Mouse (Mus musculus): Measurements from ENCODE around the gene Gm10272. TPM values are rescaled to one million over a fixed set of nuclear protein-coding genes. Genes with fewer than 3 reads are reported as not detected.

Gene Gm10272
- total and polyA plus RNA-seq, 3 experiments: not detected

GRCm38 (mm10) chr10:77753448-77753847, 47.0 kb downstream of the Gm10272 start:
- H3K4me3 ChIP-seq: no peak overlapping the region
- H3K9ac ChIP-seq (ENCODE audit: low read depth, low read length): no peak overlapping the region
- TF ChIP-seq CTCF (IDR thresholded peaks at IDR 0.05) (peak; percentile 31), EP300 (IDR thresholded peaks at IDR 0.05; ENCODE audit: insufficient read depth, low read depth, low read length) (no peak)
- no peak overlapping the region for H3K27ac ChIP-seq
- no peak for DNase-seq
- H3K36me3 ChIP-seq (ENCODE audit: control insufficient read depth, insufficient read depth, low read length): no peaks in the 10 kb centered on the region
- no peaks in the 10 kb centered on the region for H3K27me3 ChIP-seq (ENCODE audit: control insufficient read depth, insufficient read depth, low read length)
- no peaks in the 10 kb centered on the region for H3K4me1 ChIP-seq (ENCODE audit: control insufficient read depth, insufficient read depth, low read length)
- H3K79me2 ChIP-seq (replicated peaks; ENCODE audit: control insufficient read depth, insufficient read depth, low read length): no peaks in the 10 kb centered on the region
- intact Hi-C loops (cut with DNase I): no loop called here

Other genes with a start within 250 kb of the Gm10272 start
- gene Fam207a, start 190.8 kb upstream of the Gm10272 start, total RNA-seq (2021): 10 to 100 TPM in 1 of 2 experiments, 1 to 10 TPM in 1; 8.2 to 10.3 TPM
- gene Fam207a, start 190.8 kb upstream of the Gm10272 start, polyA plus RNA-seq (2012; rRNA removed): 10.4 and 11.1 TPM in 2 replicates
- gene Itgb2, start 176.4 kb upstream of the Gm10272 start, total RNA-seq (2021): 10 to 100 TPM in 1 of 2 experiments, 1 to 10 TPM in 1; 7.1 to 11.2 TPM
- gene Itgb2, start 176.4 kb upstream of the Gm10272 start, polyA plus RNA-seq (2012; rRNA removed): 6.0 and 11.6 TPM in 2 replicates
- gene Pttg1ip, start 124.9 kb upstream of the Gm10272 start, total RNA-seq (2021): 100 to 1,000 TPM; 131 to 132 TPM
- gene Pttg1ip, start 124.9 kb upstream of the Gm10272 start, polyA plus RNA-seq (2012; rRNA removed): 119 and 168 TPM in 2 replicates
- 10 to 100 TPM; 66.4 to 67.8 TPM for gene Sumo3, start 100.5 kb upstream of the Gm10272 start, total RNA-seq (2021)
- gene Sumo3, start 100.5 kb upstream of the Gm10272 start, polyA plus RNA-seq (2012; rRNA removed): 122 and 167 TPM in 2 replicates
- gene Gm49325, start 100.4 kb upstream of the Gm10272 start, total RNA-seq (2021): 10 to 100 TPM; 15.5 to 15.8 TPM
- gene Gm49325, start 100.4 kb upstream of the Gm10272 start, polyA plus RNA-seq (2012; rRNA removed): not detected in 2 replicates
- 10 to 100 TPM; 74.6 to 80.9 TPM for gene Ube2g2, start 84.4 kb upstream of the Gm10272 start, total RNA-seq (2021)
- gene Ube2g2, start 84.4 kb upstream of the Gm10272 start, polyA plus RNA-seq (2012; rRNA removed): 53.5 and 69.7 TPM in 2 replicates
- not detected for gene Tspear, start 20.1 kb upstream of the Gm10272 start, total RNA-seq (2021)
- gene Tspear, start 20.1 kb upstream of the Gm10272 start, polyA plus RNA-seq (2012; rRNA removed): not detected in 2 replicates
- not detected for gene Gm19402, start 15.9 kb upstream of the Gm10272 start, total RNA-seq (2021)
- gene Gm19402, start 15.9 kb upstream of the Gm10272 start, polyA plus RNA-seq (2012; rRNA removed): not detected in 2 replicates
- gene Gm9508, start 9.4 kb upstream of the Gm10272 start, total RNA-seq (2021): not detected
- not detected in 2 replicates for gene Gm9508, start 9.4 kb upstream of the Gm10272 start, polyA plus RNA-seq (2012; rRNA removed)
- not detected for gene Gm10024, start 4.8 kb downstream of the Gm10272 start, total RNA-seq (2021)
- gene Gm10024, start 4.8 kb downstream of the Gm10272 start, polyA plus RNA-seq (2012; rRNA removed): not detected in 2 replicates
- not detected for gene Gm10142, start 9.2 kb downstream of the Gm10272 start, total RNA-seq (2021)
- gene Gm10142, start 9.2 kb downstream of the Gm10272 start, polyA plus RNA-seq (2012; rRNA removed): not detected in 2 replicates
- not detected for gene Krtap12-1, start 14.0 kb downstream of the Gm10272 start, total RNA-seq (2021)
- not detected in 2 replicates for gene Krtap12-1, start 14.0 kb downstream of the Gm10272 start, polyA plus RNA-seq (2012; rRNA removed)
- gene Gm10100, start 19.9 kb downstream of the Gm10272 start, total RNA-seq (2021): not detected
- not detected in 2 replicates for gene Gm10100, start 19.9 kb downstream of the Gm10272 start, polyA plus RNA-seq (2012; rRNA removed)
- gene Gm18596, start 36.0 kb downstream of the Gm10272 start, total RNA-seq (2021): not detected
- not detected in 2 replicates for gene Gm18596, start 36.0 kb downstream of the Gm10272 start, polyA plus RNA-seq (2012; rRNA removed)
- not detected for gene Gm9736, start 44.7 kb downstream of the Gm10272 start, total RNA-seq (2021)
- gene Gm9736, start 44.7 kb downstream of the Gm10272 start, polyA plus RNA-seq (2012; rRNA removed): not detected in 2 replicates
- gene Gm3233, start 53.1 kb downstream of the Gm10272 start, total RNA-seq (2021): not detected
- not detected in 2 replicates for gene Gm3233, start 53.1 kb downstream of the Gm10272 start, polyA plus RNA-seq (2012; rRNA removed)
- not detected for gene Gm3238, start 64.7 kb downstream of the Gm10272 start, total RNA-seq (2021)
- gene Gm3238, start 64.7 kb downstream of the Gm10272 start, polyA plus RNA-seq (2012; rRNA removed): not detected in 2 replicates
- not detected for gene Gm7138, start 70.3 kb downstream of the Gm10272 start, total RNA-seq (2021)
- not detected in 2 replicates for gene Gm7138, start 70.3 kb downstream of the Gm10272 start, polyA plus RNA-seq (2012; rRNA removed)
- not detected for gene Gm3250, start 75.9 kb downstream of the Gm10272 start, total RNA-seq (2021)
- not detected in 2 replicates for gene Gm3250, start 75.9 kb downstream of the Gm10272 start, polyA plus RNA-seq (2012; rRNA removed)
- not detected for gene Gm7137, start 81.6 kb downstream of the Gm10272 start, total RNA-seq (2021)
- not detected in 2 replicates for gene Gm7137, start 81.6 kb downstream of the Gm10272 start, polyA plus RNA-seq (2012; rRNA removed)
- not detected for gene Gm9639, start 88.5 kb downstream of the Gm10272 start, total RNA-seq (2021)
- not detected in 2 replicates for gene Gm9639, start 88.5 kb downstream of the Gm10272 start, polyA plus RNA-seq (2012; rRNA removed)
- gene Gm19668, start 92.5 kb downstream of the Gm10272 start, total RNA-seq (2021): not detected
- not detected in 2 replicates for gene Gm19668, start 92.5 kb downstream of the Gm10272 start, polyA plus RNA-seq (2012; rRNA removed)
- not detected for gene Gm9507, start 105.2 kb downstream of the Gm10272 start, total RNA-seq (2021)
- gene Gm9507, start 105.2 kb downstream of the Gm10272 start, polyA plus RNA-seq (2012; rRNA removed): not detected in 2 replicates
- not detected for gene Gm2696, start 108.1 kb downstream of the Gm10272 start, total RNA-seq (2021)
- gene Gm2696, start 108.1 kb downstream of the Gm10272 start, polyA plus RNA-seq (2012; rRNA removed): not detected in 2 replicates
- not detected for gene Krtap10-4, start 120.5 kb downstream of the Gm10272 start, total RNA-seq (2021)
- gene Krtap10-4, start 120.5 kb downstream of the Gm10272 start, polyA plus RNA-seq (2012; rRNA removed): not detected in 2 replicates
- not detected for gene Krtap10-10, start 129.3 kb downstream of the Gm10272 start, total RNA-seq (2021)
- not detected in 2 replicates for gene Krtap10-10, start 129.3 kb downstream of the Gm10272 start, polyA plus RNA-seq (2012; rRNA removed)
- not detected for gene Gm36176, start 140.2 kb downstream of the Gm10272 start, total RNA-seq (2021)
- gene Gm36176, start 140.2 kb downstream of the Gm10272 start, polyA plus RNA-seq (2012; rRNA removed): not detected in 2 replicates
- gene Gm10318, start 146.2 kb downstream of the Gm10272 start, total RNA-seq (2021): not detected
- not detected in 2 replicates for gene Gm10318, start 146.2 kb downstream of the Gm10272 start, polyA plus RNA-seq (2012; rRNA removed)
- not detected for gene Gm3285, start 155.3 kb downstream of the Gm10272 start, total RNA-seq (2021)
- gene Gm3285, start 155.3 kb downstream of the Gm10272 start, polyA plus RNA-seq (2012; rRNA removed): not detected in 2 replicates
- under 1 TPM; 0.57 to 0.86 TPM for gene Lrrc3, start 195.9 kb downstream of the Gm10272 start, total RNA-seq (2021)
- gene Lrrc3, start 195.9 kb downstream of the Gm10272 start, polyA plus RNA-seq (2012; rRNA removed): 0.62 and 0.85 TPM in 2 replicates